Mouse (Mus musculus) small intestine, adult 2 months (tissue): ENCODE data around the gene Klhl9.

ENCODE experiments used
- CTCF ChIP-seq: fragments of 200-500 bp; IDR thresholded peaks from 2 replicates; pipeline ENCODE4 v1.5.1; 2012; ENCODE audit warnings: low read depth, mild to moderate bottlenecking, control low read depth, inconsistent platforms, low read length, moderate library complexity, mixed read lengths; ENCODE audit not compliant: insufficient replicate concordance, insufficient read length; ENCODE audit errors: extremely low read depth
- POLR2A ChIP-seq: fragments of 200-500 bp; IDR thresholded peaks from 2 replicates; pipeline ENCODE4 v1.6.1; 2012; ENCODE audit warnings: low read depth, mild to moderate bottlenecking, control low read depth, inconsistent platforms, low read length, moderate library complexity

GRCm38 (mm10) chr4:88705924-88706323 lies 16.3 kb downstream of the Klhl9 start:
- TF ChIP-seq POLR2A (no peak), CTCF (no peak)
